Mouse (Mus musculus): ENCODE data around the gene Galnt15.

- no peak for TF ChIP-seq POLR2A (IDR thresholded peaks at IDR 0.05; ENCODE audit: insufficient read depth, low read depth, low read length)
- TF ChIP-seq CTCF (IDR thresholded peaks at IDR 0.05; ENCODE audit: insufficient read depth, low read depth, low read length) = no peak
Measured at GRCm38 (mm10) chr14:32000941-32001340, 27.8 kb upstream of the Galnt15 start.

Measured in olfactory bulb, adult 2 months (tissue).